Mouse (Mus musculus) testis, postnatal 14 days (tissue): ENCODE results near the gene Gpr33.
A peak's percentile ranks its signal among the peaks of the same experiment; 100 is the strongest.

Experiments
- DNase-seq: peaks from one replicate; pipeline ENCODE4 v3.0.0; 2021; ENCODE audit warnings: low spot score

Gene Gpr33

DNA sequence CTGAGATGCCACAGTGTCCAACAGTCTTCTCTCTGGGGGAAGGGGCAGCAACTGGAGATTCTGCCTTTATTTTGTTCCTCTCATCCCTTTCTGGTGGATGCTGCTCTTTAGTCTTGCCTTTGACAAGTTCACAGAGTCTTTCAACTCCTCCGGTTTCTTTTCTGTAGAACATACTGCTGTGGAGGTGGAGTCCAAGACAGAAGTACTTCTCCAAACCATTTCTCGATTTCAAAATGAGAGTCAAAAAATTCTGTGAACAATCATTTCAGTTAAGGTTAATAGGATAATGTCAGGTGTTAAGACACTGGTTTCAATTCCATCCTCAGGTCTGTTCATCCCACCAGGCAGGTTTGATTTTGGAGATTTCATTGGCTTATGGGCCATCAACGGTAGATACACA, at the start of gene Gpr33:
TSS of gene Gpr33 (minus strand) at position 101 of the 400 bp plus-strand sequence.
- no peak for DNase-seq

GRCm38 (mm10) chr12:52049324-52049723, 21.5 kb upstream of the Gpr33 start:
- no peak for DNase-seq

DNA sequence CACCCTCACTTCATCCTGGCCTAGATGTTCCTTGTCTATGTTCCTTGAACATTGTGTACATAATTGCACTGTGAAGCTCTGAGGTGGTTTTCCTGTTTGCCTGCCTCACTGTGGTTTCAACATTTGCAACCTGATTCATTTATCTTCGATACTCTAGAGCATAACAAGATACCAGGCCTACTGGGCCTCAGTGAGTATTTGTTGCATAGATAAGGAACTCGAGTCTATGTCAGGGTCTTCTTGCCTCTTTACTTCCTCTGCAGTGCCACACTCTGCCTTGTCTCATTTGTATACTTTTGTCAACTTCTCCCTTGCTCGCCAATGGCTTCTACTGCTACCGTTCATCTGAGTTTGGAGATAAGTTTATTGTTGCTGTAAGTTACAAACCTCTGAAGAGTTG, 18.5 kb upstream of the Gpr33 start:
- no peak for DNase-seq

DNA sequence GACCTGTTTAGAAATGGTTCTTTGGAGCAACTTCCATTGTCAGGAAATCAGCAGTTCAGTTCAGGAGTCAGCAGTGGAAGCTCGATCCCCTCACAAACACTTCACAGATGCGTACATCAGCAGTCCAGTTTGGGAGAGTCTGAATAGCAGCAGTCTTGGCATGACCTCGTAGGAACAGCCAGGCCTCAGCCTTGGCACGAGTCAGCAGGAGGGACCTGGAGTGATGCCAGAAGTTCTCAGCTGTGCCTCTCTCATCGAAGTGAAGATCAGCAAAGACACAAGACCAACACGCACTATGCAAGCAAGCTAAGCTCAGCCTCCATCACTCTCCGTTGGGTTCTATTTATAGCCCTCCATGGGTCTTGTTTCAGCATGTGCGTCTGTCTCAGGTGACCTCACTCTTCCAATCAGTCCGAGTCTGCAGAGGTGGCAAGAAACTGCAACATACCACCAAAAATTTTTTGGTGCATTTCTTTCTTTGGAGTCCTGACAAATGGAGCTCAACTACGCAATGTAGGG, 15.0 kb upstream of the Gpr33 start:
- DNase-seq = peak; percentile 48

- DNase-seq = no peak
Observed at GRCm38 (mm10) chr12:52038352-52038751, 10.5 kb upstream of the Gpr33 start.

DNA sequence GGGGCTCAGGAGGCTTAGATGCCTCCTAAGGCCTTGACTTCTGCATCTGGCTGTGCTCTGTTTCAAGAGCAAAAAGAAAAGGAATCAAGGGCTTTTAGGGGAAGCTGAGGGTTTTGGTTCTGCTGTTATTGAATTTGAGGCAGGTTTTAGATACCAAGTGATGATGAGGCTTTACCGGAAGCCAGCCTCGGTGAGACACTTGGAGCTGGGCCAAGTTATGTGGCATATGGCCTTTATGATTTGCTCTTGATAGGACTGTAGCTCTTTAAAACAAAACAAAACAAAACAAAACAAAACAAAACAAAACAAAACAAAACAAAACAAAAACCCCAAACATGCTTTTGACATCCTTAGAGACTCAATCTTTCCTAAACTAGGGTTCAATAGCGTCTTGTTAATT, 7.1 kb upstream of the Gpr33 start:
- DNase-seq = no peak

GRCm38 (mm10) chr12:52032276-52032675, 4.4 kb upstream of the Gpr33 start:
- no peak for DNase-seq

GRCm38 (mm10) chr12:52014494-52015029, 13.3 kb downstream of the Gpr33 start:
- DNase-seq = no peak

DNA sequence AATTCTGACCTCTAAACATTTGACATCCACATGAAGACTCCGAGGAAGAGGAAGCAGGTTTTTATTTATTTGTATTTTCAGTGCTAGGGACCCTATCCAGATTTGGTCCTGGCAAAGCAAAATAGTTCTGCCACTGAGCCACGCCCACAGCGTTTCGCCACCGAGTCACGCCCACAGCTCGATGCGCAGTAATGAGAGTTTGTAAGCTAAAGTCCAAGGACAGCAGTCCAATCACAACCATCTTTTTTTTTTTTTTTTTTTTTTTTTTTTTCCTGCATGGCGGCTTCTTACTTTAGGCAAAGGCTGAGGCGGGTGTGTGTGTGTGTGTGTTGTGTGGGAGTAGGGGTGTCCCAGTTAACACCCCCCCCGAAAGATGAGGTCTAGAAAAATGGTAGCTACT, 13.8 kb downstream of the Gpr33 start:
- no peak for DNase-seq

GRCm38 (mm10) chr12:52013274-52013673, 14.6 kb downstream of the Gpr33 start:
- DNase-seq = no peak

GRCm38 (mm10) chr12:52012159-52012558, 15.7 kb downstream of the Gpr33 start:
- no peak for DNase-seq

DNA sequence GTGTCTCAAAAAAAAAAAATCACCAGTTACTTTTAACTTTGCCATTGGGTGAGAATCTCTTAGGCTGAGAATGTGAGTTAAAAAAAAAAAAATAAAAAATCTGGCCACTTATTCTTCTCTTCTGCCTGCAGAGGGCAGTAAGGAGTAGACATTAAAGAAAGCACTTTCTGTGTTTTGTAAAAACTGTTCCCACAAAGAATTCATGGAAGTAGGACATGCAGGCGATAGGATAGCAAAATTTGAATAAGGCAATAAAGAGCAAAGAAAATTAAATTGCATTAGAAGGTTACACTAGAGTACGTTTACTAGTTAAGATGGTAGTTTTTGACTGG, 17.3 kb downstream of the Gpr33 start:
- no peak for DNase-seq

GRCm38 (mm10) chr12:52009928-52010629, 17.8 kb downstream of the Gpr33 start:
- no peak for DNase-seq

GRCm38 (mm10) chr12:52006633-52006994, 21.2 kb downstream of the Gpr33 start:
- no peak for DNase-seq

DNA sequence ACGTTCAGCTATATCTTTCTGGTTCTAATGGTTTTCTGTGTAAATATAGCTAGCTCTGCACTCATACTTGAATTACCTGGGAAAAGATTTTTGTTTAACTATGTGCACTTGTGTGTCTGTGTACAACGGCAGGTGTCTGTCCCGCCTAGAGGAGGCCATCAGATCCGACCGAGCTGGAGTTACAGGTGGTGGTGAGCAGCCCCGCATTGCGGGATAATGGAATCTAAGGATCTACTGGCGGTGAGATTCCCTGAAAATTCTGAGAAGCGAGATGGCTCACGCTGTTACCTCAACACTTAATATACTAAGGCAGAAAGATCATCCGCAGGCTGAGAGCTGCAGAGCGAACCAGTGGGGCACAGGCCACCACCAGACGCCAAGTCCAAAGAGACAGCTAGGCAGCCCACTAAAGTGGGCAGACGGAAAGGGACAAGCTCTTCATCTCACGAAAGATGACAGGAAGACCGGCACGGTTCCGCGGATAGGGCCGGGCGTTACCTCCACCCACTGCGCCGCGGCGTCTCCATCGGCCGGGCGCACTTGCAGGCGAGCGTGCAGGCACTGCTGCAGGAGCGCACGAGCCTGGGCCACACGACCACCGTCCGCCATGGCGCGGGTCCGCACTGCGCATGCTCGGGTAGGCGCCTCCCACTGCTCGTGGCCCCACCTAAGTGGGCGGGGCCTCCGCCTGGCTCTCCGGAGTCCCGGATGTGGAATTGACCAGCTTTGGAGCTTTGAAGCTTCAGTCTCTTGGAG, 21.8 kb downstream of the Gpr33 start, which contains the start of gene Dtd2:
TSS of gene Dtd2 (minus strand) at position 625 of the 756 bp plus-strand sequence.
- DNase-seq = peak; percentile 95

DNA sequence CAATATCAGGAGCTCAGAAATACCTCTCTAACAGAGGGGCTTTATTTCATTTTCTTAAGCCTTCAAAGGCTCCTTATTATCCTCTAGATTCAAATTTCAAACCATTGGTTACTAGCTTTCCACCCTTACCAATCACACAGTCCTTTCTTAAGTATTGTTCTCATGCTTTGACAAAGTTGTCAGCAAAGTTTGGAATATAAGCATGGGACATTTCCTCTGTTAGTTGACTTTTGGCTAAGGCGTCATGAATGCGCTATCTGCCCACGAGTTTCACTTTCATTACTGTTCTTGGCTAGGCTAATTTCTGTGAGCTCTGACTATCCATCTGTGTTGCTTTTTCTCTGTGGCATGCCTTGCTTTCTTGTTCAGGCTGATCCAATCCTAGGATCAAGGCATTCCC, 25.1 kb downstream of the Gpr33 start:
- DNase-seq = no peak

GRCm38 (mm10) chr12:52001544-52001943, 26.3 kb downstream of the Gpr33 start:
- DNase-seq = no peak

GRCm38 (mm10) chr12:51998366-51998932, 29.4 kb downstream of the Gpr33 start:
- DNase-seq = no peak

DNA sequence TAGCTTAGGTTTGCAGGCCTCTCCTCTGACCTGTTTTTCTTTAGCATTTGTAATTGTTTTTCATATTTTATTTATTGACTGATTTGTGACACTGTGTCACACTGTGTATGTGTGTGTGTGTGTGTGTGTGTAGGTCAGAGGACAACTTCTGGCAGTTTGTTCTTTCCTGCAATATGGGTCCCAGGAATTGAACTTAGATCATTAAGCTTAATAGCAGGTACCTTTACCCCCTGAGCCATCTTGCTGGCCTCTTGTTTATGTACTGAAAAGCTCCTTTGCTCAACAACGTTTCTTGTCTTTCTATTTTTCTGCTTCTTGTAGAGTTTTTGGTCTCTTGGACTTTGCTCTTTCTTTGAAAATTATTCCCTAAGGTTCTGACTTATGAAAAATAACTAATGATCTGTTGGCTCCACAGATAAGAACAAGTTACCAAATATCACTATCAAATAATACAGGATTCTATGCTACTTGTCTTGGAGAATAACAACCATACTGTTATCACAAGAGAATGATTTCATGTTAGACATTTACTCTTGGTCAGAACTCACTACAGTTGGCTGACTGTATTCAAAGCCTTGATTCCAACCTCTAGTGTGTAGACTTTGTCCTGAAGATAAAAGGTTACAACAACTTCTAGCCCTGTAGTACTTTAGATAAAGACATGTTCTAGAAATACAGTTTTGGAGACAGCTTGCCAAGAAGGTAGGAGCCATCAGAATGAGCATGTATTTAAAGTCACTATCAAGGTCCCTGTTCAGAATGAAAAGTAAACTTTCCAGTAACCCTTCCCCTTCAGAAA, 31.9 kb downstream of the Gpr33 start:
- DNase-seq = no peak

GRCm38 (mm10) chr12:51990629-51991028, 37.2 kb downstream of the Gpr33 start:
- DNase-seq = no peak

DNA sequence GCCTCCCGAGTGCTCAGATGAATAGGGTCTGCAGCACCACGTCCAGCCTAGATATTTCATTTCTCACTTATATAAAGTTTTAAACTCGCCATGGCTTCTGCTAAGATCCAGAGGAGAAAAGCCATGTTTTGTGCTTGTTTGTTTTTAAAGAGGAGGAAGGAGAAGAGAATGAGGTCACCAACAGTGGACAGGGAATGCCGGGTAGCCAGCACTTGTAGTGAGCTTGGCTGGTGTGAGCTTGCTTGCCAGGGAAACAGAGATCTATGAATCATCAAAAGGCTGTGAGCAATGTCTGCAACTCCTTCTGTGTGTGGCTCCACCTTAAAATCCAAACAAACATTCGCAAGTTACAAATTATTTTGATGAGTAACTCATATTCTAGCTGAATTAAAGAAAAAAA, 39.3 kb downstream of the Gpr33 start:
- no peak for DNase-seq

DNA sequence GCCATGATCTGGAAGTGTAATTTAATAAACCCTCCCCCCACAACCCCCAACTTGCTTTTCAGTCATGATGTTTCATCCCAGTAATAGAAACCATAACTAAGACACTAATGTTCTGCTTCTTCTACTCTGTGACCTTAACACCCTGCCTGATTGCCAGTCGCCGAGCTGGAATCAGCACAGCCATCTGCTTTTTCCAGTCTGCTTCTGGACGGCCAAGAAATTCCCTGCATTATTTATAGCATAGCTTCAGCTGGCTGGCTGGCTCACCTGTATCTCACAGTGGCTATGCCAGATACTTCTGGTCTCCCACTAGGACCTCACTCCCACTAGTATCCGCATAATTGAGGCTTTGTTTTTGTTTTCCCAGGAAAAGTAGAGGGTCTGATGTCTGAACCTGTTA, 42.0 kb downstream of the Gpr33 start:
- no peak for DNase-seq
